Mouse (Mus musculus): ENCODE results near the gene Ankrd24. TPM values are rescaled to one million over a fixed set of nuclear protein-coding genes. Genes with fewer than 3 reads are reported as not detected.
A peak's percentile ranks its signal among the peaks of the same experiment; 100 is the strongest.

Ankrd24 gene
- polyA plus RNA-seq (2012; fragmentation: generic; extraction: Trizol): 11.8 TPM

- H3ac ChIP-seq (ENCODE audit: control insufficient read depth, insufficient read length): peak within 1 kb of the TSS; percentile 37
- peak within 1 kb of the TSS; percentile 98 for H3K4me2 ChIP-seq (ENCODE audit: low read depth)
- peaks cover 8% of the 10 kb centered on the region for H3K79me2 ChIP-seq (ENCODE audit: control insufficient read depth, insufficient read depth)
- H3K27me3 ChIP-seq (ENCODE audit: control insufficient read depth, insufficient read depth, insufficient read length): no peaks in the 10 kb centered on the region
- no peak for TF ChIP-seq USF1 (IDR thresholded peaks at IDR 0.05; ENCODE audit: low read depth)
- no peak for TF ChIP-seq TCF3 (IDR thresholded peaks at IDR 0.05; ENCODE audit: insufficient read length, low read depth)
- TF ChIP-seq REST (IDR thresholded peaks at IDR 0.05; ENCODE audit: insufficient read depth, insufficient read length): no peak
- no peak for TF ChIP-seq POLR2AphosphoS2 (IDR thresholded peaks at IDR 0.05; ENCODE audit: insufficient read length, low read depth)
- TF ChIP-seq SRF (IDR thresholded peaks at IDR 0.05; ENCODE audit: control insufficient read depth, insufficient read length, low read depth): no peak
- TF ChIP-seq MAX (IDR thresholded peaks at IDR 0.05; ENCODE audit: low read depth): no peak
- TF ChIP-seq MYOD1 (IDR thresholded peaks at IDR 0.05; ENCODE audit: control insufficient read depth in 1 of 3, insufficient read length in 2 of 3, low read depth in 2 of 3): no peak
- TF ChIP-seq TCF12 (IDR thresholded peaks at IDR 0.05; ENCODE audit: insufficient read depth, poor library complexity, severe bottlenecking): no peak
- no peak for TF ChIP-seq POLR2A (IDR thresholded peaks at IDR 0.05; ENCODE audit: insufficient read length, low read depth)
- TF ChIP-seq E2F4 (IDR thresholded peaks at IDR 0.05; ENCODE audit: insufficient read depth): no peak
- H3K4me3 ChIP-seq: peak within 1 kb of the TSS; percentile 84
- no peaks in the 10 kb centered on the region for H3K36me3 ChIP-seq (ENCODE audit: control insufficient read depth, insufficient read depth)
Observed at GRCm38 (mm10) chr10:81628390-81628789, at the start of gene Ankrd24. Ankrd24 (plus strand) TSS chr10:81628540.

GRCm38 (mm10) chr10:81579967-81580366 lies 48.4 kb upstream of the Ankrd24 start:
- Histone ChIP-seq H3ac (ENCODE audit: control insufficient read depth, insufficient read length) (no peak overlapping the region), H3K27me3 (ENCODE audit: control insufficient read depth, insufficient read depth, insufficient read length) (no peaks in the 10 kb centered on the region), H3K79me2 (ENCODE audit: control insufficient read depth, insufficient read depth) (no peaks in the 10 kb centered on the region), H3K4me2 (ENCODE audit: low read depth) (no peak overlapping the region), H3K4me3 (no peak overlapping the region), H3K36me3 (ENCODE audit: control insufficient read depth, insufficient read depth) (no peaks in the 10 kb centered on the region)
- TF ChIP-seq MYOD1 (IDR thresholded peaks at IDR 0.05; ENCODE audit: control insufficient read depth in 1 of 3, insufficient read length in 2 of 3, low read depth in 2 of 3): no peak
- no peak for TF ChIP-seq TCF3 (IDR thresholded peaks at IDR 0.05; ENCODE audit: insufficient read length, low read depth)
- TF ChIP-seq POLR2AphosphoS2 (IDR thresholded peaks at IDR 0.05; ENCODE audit: insufficient read length, low read depth): no peak
- no peak for TF ChIP-seq E2F4 (IDR thresholded peaks at IDR 0.05; ENCODE audit: insufficient read depth)
- TF ChIP-seq MAX (IDR thresholded peaks at IDR 0.05; ENCODE audit: low read depth): no peak
- no peak for TF ChIP-seq CEBPB (IDR thresholded peaks at IDR 0.05; ENCODE audit: insufficient read depth, poor library complexity, severe bottlenecking)
- no peak for TF ChIP-seq REST (IDR thresholded peaks at IDR 0.05; ENCODE audit: insufficient read depth, insufficient read length)
- no peak for TF ChIP-seq MYOG (IDR thresholded peaks at IDR 0.05; ENCODE audit: control insufficient read depth in 1 of 3, insufficient read depth in 1 of 3, insufficient read length in 2 of 3, low read depth in 2 of 3)
- TF ChIP-seq TCF12 (IDR thresholded peaks at IDR 0.05; ENCODE audit: insufficient read depth, poor library complexity, severe bottlenecking): no peak
- no peak for TF ChIP-seq SRF (IDR thresholded peaks at IDR 0.05; ENCODE audit: control insufficient read depth, insufficient read length, low read depth)
- no peak for TF ChIP-seq POLR2A (IDR thresholded peaks at IDR 0.05; ENCODE audit: insufficient read length, low read depth)
- TF ChIP-seq USF1 (IDR thresholded peaks at IDR 0.05; ENCODE audit: low read depth): no peak

GRCm38 (mm10) chr10:81580441-81581070 lies 47.8 kb upstream of the Ankrd24 start:
- TF ChIP-seq MYOG (IDR thresholded peaks at IDR 0.05; ENCODE audit: control insufficient read depth in 1 of 3, insufficient read depth in 1 of 3, insufficient read length in 2 of 3, low read depth in 2 of 3): no peak
- no peak for TF ChIP-seq CEBPB (IDR thresholded peaks at IDR 0.05; ENCODE audit: insufficient read depth, poor library complexity, severe bottlenecking)
- TF ChIP-seq MYOD1 (IDR thresholded peaks at IDR 0.05; ENCODE audit: control insufficient read depth in 1 of 3, insufficient read length in 2 of 3, low read depth in 2 of 3): no peak
- no peak for TF ChIP-seq MAX (IDR thresholded peaks at IDR 0.05; ENCODE audit: low read depth)
- TF ChIP-seq REST (IDR thresholded peaks at IDR 0.05; ENCODE audit: insufficient read depth, insufficient read length): no peak
- no peak for TF ChIP-seq POLR2A (IDR thresholded peaks at IDR 0.05; ENCODE audit: insufficient read length, low read depth)
- TF ChIP-seq E2F4 (IDR thresholded peaks at IDR 0.05; ENCODE audit: insufficient read depth): no peak
- no peak for TF ChIP-seq USF1 (IDR thresholded peaks at IDR 0.05; ENCODE audit: low read depth)
- no peak for TF ChIP-seq TCF12 (IDR thresholded peaks at IDR 0.05; ENCODE audit: insufficient read depth, poor library complexity, severe bottlenecking)
- no peak for TF ChIP-seq SRF (IDR thresholded peaks at IDR 0.05; ENCODE audit: control insufficient read depth, insufficient read length, low read depth)
- no peak for TF ChIP-seq POLR2AphosphoS2 (IDR thresholded peaks at IDR 0.05; ENCODE audit: insufficient read length, low read depth)
- no peak for TF ChIP-seq TCF3 (IDR thresholded peaks at IDR 0.05; ENCODE audit: insufficient read length, low read depth)
- Histone ChIP-seq H3K4me2 (ENCODE audit: low read depth) (no peak overlapping the region), H3K79me2 (ENCODE audit: control insufficient read depth, insufficient read depth) (no peaks in the 10 kb centered on the region), H3K36me3 (ENCODE audit: control insufficient read depth, insufficient read depth) (no peaks in the 10 kb centered on the region), H3K27me3 (ENCODE audit: control insufficient read depth, insufficient read depth, insufficient read length) (no peaks in the 10 kb centered on the region), H3K4me3 (no peak overlapping the region), H3ac (ENCODE audit: control insufficient read depth, insufficient read length) (no peak overlapping the region)

GRCm38 (mm10) chr10:81583347-81583746 lies 45.0 kb upstream of the Ankrd24 start:
- H3K36me3 ChIP-seq (ENCODE audit: control insufficient read depth, insufficient read depth): no peaks in the 10 kb centered on the region
- H3ac ChIP-seq (ENCODE audit: control insufficient read depth, insufficient read length): no peak overlapping the region
- H3K4me3 ChIP-seq: no peak overlapping the region
- H3K4me2 ChIP-seq (ENCODE audit: low read depth): no peak overlapping the region
- TF ChIP-seq MAX (IDR thresholded peaks at IDR 0.05; ENCODE audit: low read depth) (no peak), TCF3 (IDR thresholded peaks at IDR 0.05; ENCODE audit: insufficient read length, low read depth) (no peak), E2F4 (IDR thresholded peaks at IDR 0.05; ENCODE audit: insufficient read depth) (no peak), MYOD1 (IDR thresholded peaks at IDR 0.05; ENCODE audit: control insufficient read depth in 1 of 3, insufficient read length in 2 of 3, low read depth in 2 of 3) (no peak), POLR2AphosphoS2 (IDR thresholded peaks at IDR 0.05; ENCODE audit: insufficient read length, low read depth) (no peak), TCF12 (IDR thresholded peaks at IDR 0.05; ENCODE audit: insufficient read depth, poor library complexity, severe bottlenecking) (no peak), SRF (IDR thresholded peaks at IDR 0.05; ENCODE audit: control insufficient read depth, insufficient read length, low read depth) (no peak), MYOG (IDR thresholded peaks at IDR 0.05; ENCODE audit: control insufficient read depth in 1 of 3, insufficient read depth in 1 of 3, insufficient read length in 2 of 3, low read depth in 2 of 3) (no peak), POLR2A (IDR thresholded peaks at IDR 0.05; ENCODE audit: insufficient read length, low read depth) (no peak), REST (IDR thresholded peaks at IDR 0.05; ENCODE audit: insufficient read depth, insufficient read length) (no peak), CEBPB (IDR thresholded peaks at IDR 0.05; ENCODE audit: insufficient read depth, poor library complexity, severe bottlenecking) (no peak), USF1 (IDR thresholded peaks at IDR 0.05; ENCODE audit: low read depth) (no peak)
- no peaks in the 10 kb centered on the region for H3K79me2 ChIP-seq (ENCODE audit: control insufficient read depth, insufficient read depth)
- no peaks in the 10 kb centered on the region for H3K27me3 ChIP-seq (ENCODE audit: control insufficient read depth, insufficient read depth, insufficient read length)
